Mouse (Mus musculus): ENCODE results near the gene Tle3. TPM values are rescaled to one million over a fixed set of nuclear protein-coding genes. Genes with fewer than 3 reads are reported as not detected.

Tle3 gene
- polyA plus RNA-seq, 1 experiment from 2014 or later, result 18.7 TPM

DNA sequence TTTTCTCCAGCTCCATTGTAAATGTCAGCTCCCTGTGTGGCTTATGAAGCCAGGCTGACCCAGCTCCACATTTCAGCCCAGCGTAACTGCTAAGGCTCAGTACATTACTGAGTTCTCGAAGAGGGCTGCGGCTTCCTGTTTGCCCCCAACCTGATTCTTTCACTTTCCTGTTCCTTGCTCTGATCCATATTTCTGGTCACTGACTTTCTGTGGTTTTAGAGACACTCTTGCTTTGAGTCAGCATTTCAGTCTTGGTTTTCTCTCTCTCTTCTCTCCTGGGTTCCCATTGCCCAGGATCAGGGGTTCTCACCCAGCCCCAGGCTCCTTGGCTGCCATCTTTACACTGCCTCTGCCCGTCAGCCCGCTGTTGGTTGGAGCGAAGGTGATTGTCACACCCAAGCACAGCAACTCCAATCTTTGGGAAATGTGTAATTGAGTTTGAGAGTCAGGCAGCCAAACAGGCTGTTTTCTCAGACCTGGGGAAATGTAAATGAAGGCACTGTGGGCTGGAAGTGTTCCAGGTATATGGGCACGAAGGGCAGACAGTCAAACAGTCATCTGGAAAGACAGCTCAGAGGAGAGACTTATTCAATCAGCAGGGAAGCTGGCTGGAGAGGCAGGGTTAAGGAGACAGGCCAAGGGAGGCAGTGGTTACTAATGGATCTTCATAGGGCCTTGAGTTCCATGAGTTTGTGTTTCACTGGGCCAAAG is 39.8 kb upstream of the Tle3 start:
- Histone ChIP-seq H3K4me3 (ENCODE audit: low read depth, low read length) (no peak overlapping the region), H3K27me3 (ENCODE audit: control insufficient read depth, insufficient read depth, low read length) (no peaks in the 10 kb centered on the region), H3K36me3 (ENCODE audit: control insufficient read depth, insufficient read depth, low read length) (no peaks in the 10 kb centered on the region), H3K4me2 (ENCODE audit: low read depth, low read length) (no peak overlapping the region), H3K9ac (replicated peaks; ENCODE audit: low read depth, low read length) (no peak overlapping the region), H3K4me1 (ENCODE audit: control insufficient read depth, insufficient read depth, low read length) (peaks cover 6% of the 10 kb centered on the region), H3K27ac (ENCODE audit: low read depth, low read length) (no peak overlapping the region), H3K9me3 (ENCODE audit: control insufficient read depth, low read length) (no peaks in the 10 kb centered on the region)
- 81% methylated on average over 7 of the region's 7 CpGs for WGBS
- ATAC-seq (ENCODE audit: low read depth), result no peak

DNA sequence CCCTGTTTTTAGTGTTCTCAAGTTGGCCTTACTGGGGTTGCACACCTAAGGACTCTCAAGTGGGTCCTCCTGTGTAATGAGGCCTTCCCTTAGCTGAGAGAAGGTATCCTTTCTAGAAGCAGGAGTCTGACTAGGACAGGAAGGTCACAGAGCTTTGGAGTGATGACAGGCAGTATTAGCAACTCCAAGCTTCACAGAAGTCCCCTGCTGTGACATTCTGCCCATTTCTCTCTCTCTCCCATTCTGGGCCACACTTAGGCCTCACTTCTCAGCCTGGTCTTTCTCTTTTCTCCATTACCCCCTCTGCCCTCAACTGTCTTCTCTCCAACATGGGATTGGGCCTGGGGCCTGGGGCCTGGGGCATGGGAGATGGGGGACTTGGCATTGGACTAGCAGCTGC is 36.0 kb upstream of the Tle3 start:
- H3K4me1 ChIP-seq (ENCODE audit: control insufficient read depth, insufficient read depth, low read length), result peaks cover 10% of the 10 kb centered on the region
- H3K27ac ChIP-seq (ENCODE audit: low read depth, low read length), result no peak overlapping the region
- H3K9me3 ChIP-seq (ENCODE audit: control insufficient read depth, low read length), result no peaks in the 10 kb centered on the region
- no peak overlapping the region for H3K4me3 ChIP-seq (ENCODE audit: low read depth, low read length)
- no peak overlapping the region for H3K4me2 ChIP-seq (ENCODE audit: low read depth, low read length)
- no peaks in the 10 kb centered on the region for H3K36me3 ChIP-seq (ENCODE audit: control insufficient read depth, insufficient read depth, low read length)
- no peaks in the 10 kb centered on the region for H3K27me3 ChIP-seq (ENCODE audit: control insufficient read depth, insufficient read depth, low read length)
- H3K9ac ChIP-seq (replicated peaks; ENCODE audit: low read depth, low read length), result no peak overlapping the region
- ATAC-seq (ENCODE audit: low read depth), result no peak

DNA sequence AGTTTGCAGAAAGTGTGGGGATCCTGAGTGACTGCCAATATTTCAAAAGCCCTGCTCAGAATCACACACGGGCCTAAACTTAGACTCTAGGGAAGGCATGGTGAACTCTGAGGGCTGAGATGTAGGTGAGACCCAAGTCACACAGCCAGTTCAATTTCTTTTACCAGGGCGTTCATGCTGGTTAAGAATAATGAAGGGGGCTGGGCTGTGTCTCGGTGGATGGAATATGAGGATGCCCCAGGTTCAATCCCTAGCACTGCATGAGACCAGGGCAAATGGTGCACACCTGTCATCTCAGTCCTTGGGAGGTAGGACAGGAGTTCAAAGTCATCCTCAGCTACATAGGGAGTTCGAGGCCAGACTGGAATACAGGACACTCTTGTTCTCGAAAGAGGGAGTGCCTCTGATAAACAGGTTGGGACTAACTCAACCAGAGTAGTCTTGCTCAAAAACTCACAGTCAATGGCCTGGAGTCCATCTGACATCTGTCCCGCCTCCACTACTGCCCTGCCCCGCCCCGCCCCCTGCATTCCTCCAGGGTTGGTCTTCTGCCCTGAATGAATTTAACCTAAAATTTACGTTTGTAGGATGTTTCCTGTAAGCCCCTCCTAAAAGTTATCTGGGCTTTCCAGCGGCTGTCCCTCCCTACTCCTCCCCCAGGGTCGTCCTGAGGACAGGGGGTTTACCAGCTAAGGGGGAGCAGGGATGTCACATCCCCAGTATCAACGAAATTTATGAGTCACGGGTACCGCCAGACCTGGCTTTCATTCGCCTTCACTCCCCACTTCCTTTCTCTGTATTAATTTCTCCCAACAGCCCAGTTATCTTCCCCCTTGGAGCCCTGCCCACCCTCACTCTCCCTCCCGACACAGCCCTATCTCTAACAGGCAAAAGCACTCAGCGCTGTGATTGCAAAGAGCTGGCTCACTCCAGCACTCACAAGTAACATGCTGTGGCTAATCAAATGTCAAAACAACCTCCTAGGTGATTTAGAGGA is 35.3 kb upstream of the Tle3 start:
- Histone ChIP-seq H3K9me3 (ENCODE audit: control insufficient read depth, low read length) (no peaks in the 10 kb centered on the region), H3K27ac (ENCODE audit: low read depth, low read length) (no peak overlapping the region), H3K4me3 (ENCODE audit: low read depth, low read length) (no peak overlapping the region), H3K9ac (replicated peaks; ENCODE audit: low read depth, low read length) (no peak overlapping the region), H3K27me3 (ENCODE audit: control insufficient read depth, insufficient read depth, low read length) (0 out of 2 replicates have a peak, but pooled peaks cover 2% of the 10 kb centered on the region), H3K36me3 (ENCODE audit: control insufficient read depth, insufficient read depth, low read length) (no peaks in the 10 kb centered on the region), H3K4me1 (ENCODE audit: control insufficient read depth, insufficient read depth, low read length) (peaks cover 10% of the 10 kb centered on the region), H3K4me2 (ENCODE audit: low read depth, low read length) (no peak overlapping the region)
- WGBS, result 35% methylated on average over 17 of the region's 17 CpGs
- ATAC-seq (ENCODE audit: low read depth), result peak; percentile 21; the same call in 1 of the 2 replicates

DNA sequence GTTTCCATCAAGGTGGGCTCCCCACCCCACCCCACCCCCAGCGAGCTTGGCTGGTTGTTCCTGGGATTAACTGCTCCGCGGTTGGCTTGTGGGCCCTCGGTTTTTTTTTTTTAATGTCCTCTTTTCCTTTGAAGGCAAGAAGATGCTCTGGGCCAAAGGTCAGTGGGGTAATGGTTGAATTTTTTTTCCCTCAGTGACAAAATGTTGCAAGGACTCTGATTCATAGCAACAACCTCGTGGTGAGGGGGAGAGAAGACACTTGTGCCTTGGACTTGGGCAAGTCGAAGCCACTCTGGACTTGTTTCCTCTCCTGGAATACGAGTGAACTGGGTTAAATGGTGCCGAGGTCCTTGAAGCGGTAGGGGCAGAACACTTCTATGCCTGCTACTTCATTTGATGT is 34.5 kb upstream of the Tle3 start:
- no peak overlapping the region for H3K9ac ChIP-seq (replicated peaks; ENCODE audit: low read depth, low read length)
- H3K4me2 ChIP-seq (ENCODE audit: low read depth, low read length), result no peak overlapping the region
- no peaks in the 10 kb centered on the region for H3K9me3 ChIP-seq (ENCODE audit: control insufficient read depth, low read length)
- H3K27ac ChIP-seq (ENCODE audit: low read depth, low read length), result no peak overlapping the region
- WGBS, result 9% methylated on average over 9 of the region's 9 CpGs
- 0 out of 2 replicates have a peak, but pooled peaks cover 4% of the 10 kb centered on the region for H3K27me3 ChIP-seq (ENCODE audit: control insufficient read depth, insufficient read depth, low read length)
- no peak overlapping the region for H3K4me3 ChIP-seq (ENCODE audit: low read depth, low read length)
- ATAC-seq (ENCODE audit: low read depth), result no peak
- H3K36me3 ChIP-seq (ENCODE audit: control insufficient read depth, insufficient read depth, low read length), result no peaks in the 10 kb centered on the region
- peaks cover 10% of the 10 kb centered on the region for H3K4me1 ChIP-seq (ENCODE audit: control insufficient read depth, insufficient read depth, low read length)

DNA sequence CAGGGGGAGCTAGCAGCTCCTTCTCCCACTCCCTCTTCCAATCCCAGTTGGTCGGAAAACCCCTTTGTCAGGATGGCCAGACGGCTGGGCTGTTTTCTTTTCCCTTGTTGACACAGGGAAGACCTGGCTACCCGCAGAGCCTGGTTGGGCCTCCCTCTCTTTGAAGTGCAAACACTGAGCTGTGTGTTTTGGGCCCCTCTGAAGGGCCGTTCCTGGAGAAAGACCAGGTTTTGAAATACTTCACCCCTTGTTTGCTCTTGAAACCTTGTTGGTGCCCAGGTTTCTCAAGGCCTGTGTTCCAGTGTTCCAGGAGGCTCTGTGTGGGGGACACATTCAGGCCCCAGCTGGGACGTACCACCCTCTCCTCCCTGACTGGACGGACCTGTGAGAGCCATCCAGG is 32.9 kb upstream of the Tle3 start:
- Histone ChIP-seq H3K9ac (replicated peaks; ENCODE audit: low read depth, low read length) (no peak overlapping the region), H3K27ac (ENCODE audit: low read depth, low read length) (no peak overlapping the region), H3K9me3 (ENCODE audit: control insufficient read depth, low read length) (no peaks in the 10 kb centered on the region), H3K4me1 (ENCODE audit: control insufficient read depth, insufficient read depth, low read length) (peaks cover 10% of the 10 kb centered on the region), H3K4me3 (ENCODE audit: low read depth, low read length) (no peak overlapping the region), H3K27me3 (ENCODE audit: control insufficient read depth, insufficient read depth, low read length) (0 out of 2 replicates have a peak, but pooled peaks cover 4% of the 10 kb centered on the region), H3K4me2 (ENCODE audit: low read depth, low read length) (no peak overlapping the region), H3K36me3 (ENCODE audit: control insufficient read depth, insufficient read depth, low read length) (no peaks in the 10 kb centered on the region)
- ATAC-seq (ENCODE audit: low read depth), result no peak
- WGBS, result 30% methylated on average over 6 of the region's 6 CpGs

DNA sequence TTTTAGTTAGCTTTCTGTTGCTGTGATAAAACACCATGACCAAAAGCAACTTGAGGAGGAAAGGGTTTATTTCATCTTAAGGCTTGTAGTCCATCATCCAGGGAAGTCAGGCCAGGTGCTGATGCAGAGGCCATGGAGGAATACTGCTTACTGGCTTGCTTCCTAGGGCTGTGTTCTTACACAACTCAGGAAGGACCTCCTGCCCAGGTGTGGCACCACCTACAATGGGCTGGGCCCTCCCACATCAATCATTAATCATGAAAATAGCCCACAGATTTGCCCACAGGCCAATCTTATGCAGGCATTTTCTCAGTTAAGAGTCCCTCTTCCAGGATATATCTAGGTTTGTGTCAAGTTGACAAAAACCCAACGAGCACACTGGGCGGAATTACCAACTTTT is 31.8 kb upstream of the Tle3 start:
- Histone ChIP-seq H3K9ac (replicated peaks; ENCODE audit: low read depth, low read length) (no peak overlapping the region), H3K4me2 (ENCODE audit: low read depth, low read length) (no peak overlapping the region), H3K9me3 (ENCODE audit: control insufficient read depth, low read length) (no peaks in the 10 kb centered on the region), H3K27me3 (ENCODE audit: control insufficient read depth, insufficient read depth, low read length) (0 out of 2 replicates have a peak, but pooled peaks cover 4% of the 10 kb centered on the region), H3K4me1 (ENCODE audit: control insufficient read depth, insufficient read depth, low read length) (peaks cover 10% of the 10 kb centered on the region), H3K4me3 (ENCODE audit: low read depth, low read length) (no peak overlapping the region), H3K27ac (ENCODE audit: low read depth, low read length) (no peak overlapping the region), H3K36me3 (ENCODE audit: control insufficient read depth, insufficient read depth, low read length) (no peaks in the 10 kb centered on the region)
- ATAC-seq (ENCODE audit: low read depth), result no peak
- WGBS, result 87% methylated on average over 2 of the region's 2 CpGs

DNA sequence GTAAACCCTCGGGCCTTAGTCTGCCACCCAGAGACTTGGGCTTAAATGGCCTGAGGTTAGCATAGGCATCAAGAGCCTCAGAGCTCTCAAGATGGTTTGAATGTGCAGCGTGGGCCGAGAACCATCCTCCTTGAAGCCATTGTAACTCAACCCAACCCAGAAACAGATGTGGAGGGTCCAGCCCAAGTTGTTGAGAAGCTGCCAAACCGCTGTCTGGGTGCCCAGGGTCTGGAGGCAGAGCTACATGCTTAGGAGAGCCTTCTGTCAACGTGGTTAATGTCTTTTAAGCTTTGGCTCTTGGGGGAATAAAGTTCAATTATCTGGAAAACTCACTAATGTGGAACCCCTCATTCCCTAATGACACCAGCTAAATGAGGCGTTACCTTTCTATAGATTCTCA is 29.9 kb upstream of the Tle3 start:
- H3K4me3 ChIP-seq (ENCODE audit: low read depth, low read length), result no peak overlapping the region
- H3K27ac ChIP-seq (ENCODE audit: low read depth, low read length), result no peak overlapping the region
- no peak overlapping the region for H3K4me2 ChIP-seq (ENCODE audit: low read depth, low read length)
- 0 out of 2 replicates have a peak, but pooled peaks cover 4% of the 10 kb centered on the region for H3K27me3 ChIP-seq (ENCODE audit: control insufficient read depth, insufficient read depth, low read length)
- H3K4me1 ChIP-seq (ENCODE audit: control insufficient read depth, insufficient read depth, low read length), result peaks cover 6% of the 10 kb centered on the region
- no peaks in the 10 kb centered on the region for H3K9me3 ChIP-seq (ENCODE audit: control insufficient read depth, low read length)
- WGBS, result 41% methylated on average over 6 of the region's 6 CpGs
- H3K36me3 ChIP-seq (ENCODE audit: control insufficient read depth, insufficient read depth, low read length), result no peaks in the 10 kb centered on the region
- H3K9ac ChIP-seq (replicated peaks; ENCODE audit: low read depth, low read length), result no peak overlapping the region
- ATAC-seq (ENCODE audit: low read depth), result no peak

DNA sequence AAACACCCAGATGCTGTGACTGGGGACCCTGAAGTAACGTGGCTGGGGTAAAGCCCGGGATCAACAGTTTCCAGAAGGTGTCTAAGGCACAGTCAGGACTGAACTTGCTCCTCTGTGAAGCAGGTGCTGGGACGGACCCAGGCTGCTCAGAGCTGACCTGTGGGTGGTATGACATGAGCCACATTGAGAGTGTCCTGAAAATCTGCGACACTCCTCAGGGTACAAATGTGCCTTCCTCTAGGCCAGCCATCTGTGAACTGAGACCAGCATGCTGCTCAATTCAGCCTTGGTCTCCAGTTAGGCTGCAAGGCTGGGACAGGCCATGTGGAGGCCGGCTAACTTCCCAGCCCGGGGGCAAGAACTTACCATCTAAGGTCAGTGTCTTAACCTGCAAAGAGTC is 27.5 kb upstream of the Tle3 start:
- H3K4me1 ChIP-seq (ENCODE audit: control insufficient read depth, insufficient read depth, low read length), result peaks cover 9% of the 10 kb centered on the region
- 0 out of 2 replicates have a peak, but pooled peaks cover 4% of the 10 kb centered on the region for H3K27me3 ChIP-seq (ENCODE audit: control insufficient read depth, insufficient read depth, low read length)
- 61% methylated on average over 6 of the region's 6 CpGs for WGBS

DNA sequence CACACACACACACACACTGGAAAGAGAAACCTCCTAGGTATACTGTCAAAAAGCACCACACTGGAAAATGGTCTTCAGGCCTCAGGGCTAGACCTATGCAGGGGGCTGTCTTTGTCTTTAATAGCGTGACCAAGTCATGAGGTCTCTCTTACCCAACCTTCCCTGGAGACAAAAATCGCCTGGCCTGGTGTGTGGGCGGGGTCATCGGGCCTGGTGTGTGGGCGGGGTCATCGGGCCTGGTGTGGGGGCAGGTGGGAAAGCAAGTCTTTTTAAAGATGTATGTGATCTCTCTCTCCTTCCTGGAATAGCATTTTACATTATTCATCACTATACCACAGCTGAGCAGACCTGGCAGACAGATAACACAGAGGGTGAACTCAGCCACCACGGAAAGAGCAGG is 25.2 kb upstream of the Tle3 start:
- no peak for ATAC-seq (ENCODE audit: low read depth)
- no peak overlapping the region for H3K9ac ChIP-seq (replicated peaks; ENCODE audit: low read depth, low read length)
- 0 out of 2 replicates have a peak, but pooled peaks cover under 1% of the 10 kb centered on the region for H3K27me3 ChIP-seq (ENCODE audit: control insufficient read depth, insufficient read depth, low read length)
- H3K4me1 ChIP-seq (ENCODE audit: control insufficient read depth, insufficient read depth, low read length), result peaks cover 13% of the 10 kb centered on the region
- no peak overlapping the region for H3K4me3 ChIP-seq (ENCODE audit: low read depth, low read length)
- H3K9me3 ChIP-seq (ENCODE audit: control insufficient read depth, low read length), result no peaks in the 10 kb centered on the region
- 16% methylated on average over 7 of the region's 7 CpGs for WGBS
- no peak overlapping the region for H3K27ac ChIP-seq (ENCODE audit: low read depth, low read length)
- H3K36me3 ChIP-seq (ENCODE audit: control insufficient read depth, insufficient read depth, low read length), result no peaks in the 10 kb centered on the region
- H3K4me2 ChIP-seq (ENCODE audit: low read depth, low read length), result no peak overlapping the region

More for the DNA sequence above, 27.5 kb upstream of the Tle3 start:
- Histone ChIP-seq H3K9ac (replicated peaks; ENCODE audit: low read depth, low read length) (no peak overlapping the region), H3K4me3 (ENCODE audit: low read depth, low read length) (no peak overlapping the region), H3K4me2 (ENCODE audit: low read depth, low read length) (no peak overlapping the region), H3K27ac (ENCODE audit: low read depth, low read length) (no peak overlapping the region), H3K36me3 (ENCODE audit: control insufficient read depth, insufficient read depth, low read length) (no peaks in the 10 kb centered on the region), H3K9me3 (ENCODE audit: control insufficient read depth, low read length) (no peaks in the 10 kb centered on the region)
- no peak for ATAC-seq (ENCODE audit: low read depth)

All from neural tube, embryonic 14.5 days (tissue).